Mouse (Mus musculus) lung, postnatal 0 days (tissue): Measurements from ENCODE around the gene Stat6. TPM values are rescaled to one million over a fixed set of nuclear protein-coding genes. Genes with fewer than 3 reads are reported as not detected.
A peak's percentile ranks its signal among the peaks of the same experiment; 100 is the strongest.

ENCODE experiments used
- ATAC-seq: fragments of 200-750 bp; cut with Nextera tagmentation; 2 replicates; pipeline ENCODE4 v1.8.0; 2017; ENCODE audit warnings: moderate library complexity
- DNase-seq: peaks from one replicate; pipeline ENCODE4 v3.0.0-alpha.2; 2016; ENCODE audit warnings: low spot score
- H3K27ac ChIP-seq: fragments of 300-500 bp; sonication (generic); 2 replicates; pipeline ENCODE4 v1.5.1; 2014; ENCODE audit warnings: antibody characterized with exemption, mild to moderate bottlenecking, low read length, mixed read lengths
- H3K27me3 ChIP-seq: fragments of 300-500 bp; sonication (generic); replicated peaks from 2 replicates; pipeline ENCODE4 v1.6.1; 2014; ENCODE audit warnings: low read length, mixed read lengths; ENCODE audit not compliant: insufficient read depth
- H3K36me3 ChIP-seq: fragments of 300-500 bp; sonication (generic); 2 replicates; pipeline ENCODE4 v1.6.1; 2014; ENCODE audit warnings: low read length, mixed read lengths; ENCODE audit not compliant: insufficient read depth
- H3K4me1 ChIP-seq: fragments of 300-500 bp; sonication (generic); 2 replicates; pipeline ENCODE4 v1.6.1; 2014; ENCODE audit warnings: antibody characterized with exemption, low read depth, low read length, mixed read lengths; ENCODE audit not compliant: insufficient read depth
- H3K4me2 ChIP-seq: fragments of 300-500 bp; sonication (generic); replicated peaks from 2 replicates; pipeline ENCODE4 v1.6.1; 2014; ENCODE audit warnings: low read depth, mild to moderate bottlenecking, low read length, moderate library complexity, mixed read lengths
- H3K4me3 ChIP-seq: fragments of 300-500 bp; sonication (generic); 2 replicates; pipeline ENCODE4 v1.5.1; 2014; ENCODE audit warnings: low read depth, low read length
- H3K9ac ChIP-seq: fragments of 300-500 bp; sonication (generic); replicated peaks from 2 replicates; pipeline ENCODE4 v1.6.1; 2014; ENCODE audit warnings: low read depth, mild to moderate bottlenecking
- H3K9me3 ChIP-seq: fragments of 300-500 bp; sonication (generic); 2 replicates; pipeline ENCODE4 v1.6.1; 2016; ENCODE audit warnings: low read length, mixed read lengths
- CTCF ChIP-seq: IDR thresholded peaks from 2 replicates; pipeline ENCODE4 v1.5.1; 2016; ENCODE audit warnings: antibody characterized with exemption, mild to moderate bottlenecking
- EP300 ChIP-seq: IDR thresholded peaks from 2 replicates; pipeline ENCODE4 v1.6.1; 2016; ENCODE audit warnings: antibody characterized with exemption, mild to moderate bottlenecking, control low read depth
- WGBS: fragments of 180-500 bp; shearing (Covaris S2); extraction: QIAGEN DNeasy Blood & Tissue Kit; methylation state at CpG from one replicate; pipeline ENCODE4 v1.1.7; 2014; 5-methylcytosine and 5-hydroxymethylcytosine counted together
- polyA plus RNA-seq: library from polyadenylated mRNA; unstranded; fragments of >200 nt; fragmentation: Nextera tagmentation; extraction: Ambion mirVana; gene quantifications from 2 replicates; pipeline ENCODE4 v1.2.1, GENCODE M21; 2015

The Stat6 gene
- polyA plus RNA-seq, 1 experiment from 2014 or later: 39.1 TPM

DNA sequence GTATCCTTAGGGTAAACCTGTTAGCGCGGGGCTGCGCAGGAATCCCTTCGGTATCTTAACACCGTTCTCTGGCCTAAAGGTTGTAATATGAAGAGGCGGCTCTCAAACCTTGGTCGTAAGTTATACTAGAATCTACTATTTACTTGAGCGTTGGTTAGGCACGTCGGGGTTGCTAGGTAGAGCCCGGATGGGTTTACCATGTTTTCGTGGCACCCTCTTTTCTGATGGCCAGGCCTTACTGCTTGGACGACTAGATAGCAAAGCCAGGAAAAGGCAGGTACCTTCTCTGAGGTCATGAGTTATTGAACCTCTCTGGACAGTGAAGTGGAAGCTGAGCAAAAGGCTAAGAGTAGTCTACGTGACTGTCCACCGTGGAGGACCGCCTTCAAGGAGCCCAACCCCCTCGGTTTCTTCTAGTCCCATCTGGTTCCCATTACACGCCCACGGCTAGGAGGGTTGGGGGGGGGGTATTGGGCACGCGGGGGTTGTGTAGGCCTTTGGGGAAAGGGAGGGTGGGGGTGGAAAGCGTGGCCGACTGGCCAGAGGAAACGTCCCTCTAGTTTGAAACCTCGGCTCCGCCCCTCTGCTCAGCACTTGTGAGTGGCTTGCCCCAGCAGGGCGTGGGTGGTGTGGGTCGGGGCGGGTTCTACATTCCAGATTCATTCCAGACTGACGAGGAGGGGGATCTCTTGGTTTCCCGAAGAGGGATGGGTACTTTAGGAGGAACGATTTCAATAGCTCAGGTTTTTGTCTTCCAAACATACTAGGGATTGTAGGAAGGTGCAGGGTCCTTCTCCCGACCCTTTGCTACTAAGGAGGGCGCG lies 24.7 kb downstream of the Stat6 start:
- Histone ChIP-seq H3K9ac (peak overlapping the region; percentile 48), H3K27me3 (no peaks in the 10 kb centered on the region), H3K9me3 (no peaks in the 10 kb centered on the region), H3K36me3 (0 out of 2 replicates have a peak, but pooled peaks cover 5% of the 10 kb centered on the region), H3K4me3 (peak overlapping the region; percentile 70), H3K27ac (peak overlapping the region; percentile 99), H3K4me1 (peaks cover 28% of the 10 kb centered on the region), H3K4me2 (peak overlapping the region; percentile 85)
- DNase-seq (peak; percentile 98), ATAC-seq (peak; percentile 80)
- WGBS: 2% methylated on average over 35 of the region's 35 CpGs
- TF ChIP-seq EP300 (peak; percentile 72), CTCF (no peak; the same call in 1 of the 2 replicates)

- Histone ChIP-seq H3K27ac (peak within 1 kb of the TSS; percentile 99), H3K27me3 (no peaks in the 10 kb centered on the region), H3K4me1 (peaks cover 21% of the 10 kb centered on the region), H3K9me3 (no peaks in the 10 kb centered on the region), H3K9ac (peak within 1 kb of the TSS; percentile 48), H3K36me3 (0 out of 2 replicates have a peak, but pooled peaks cover 5% of the 10 kb centered on the region), H3K4me3 (peak within 1 kb of the TSS; percentile 70), H3K4me2 (peak within 1 kb of the TSS; percentile 85)
- peak; percentile 95 for DNase-seq
- TF ChIP-seq EP300 (peak; percentile 39), CTCF (peak; percentile 40)
- peak; percentile 68 for ATAC-seq
- 2% methylated on average over 39 of the region's 40 CpGs for WGBS
Observed at GRCm38 (mm10) chr10:127668093-127669050, 25.6 kb downstream of the Stat6 start, which contains the start of gene Nab2. Gene Nab2 (minus strand): TSS chr10:127668568.

GRCm38 (mm10) chr10:127669170-127669569 lies 26.4 kb downstream of the Stat6 start:
- 0 out of 2 replicates have a peak, but pooled peaks cover under 1% of the 10 kb centered on the region for H3K36me3 ChIP-seq
- H3K4me2 ChIP-seq: peak overlapping the region; percentile 85
- no peaks in the 10 kb centered on the region for H3K9me3 ChIP-seq
- H3K4me1 ChIP-seq: peaks cover 16% of the 10 kb centered on the region; the same call in 1 of the 2 replicates
- 9% methylated on average over 7 of the region's 7 CpGs for WGBS
- H3K9ac ChIP-seq: no peak overlapping the region
- TF ChIP-seq CTCF: no peak
- no peak for TF ChIP-seq EP300
- H3K27ac ChIP-seq: peak overlapping the region; percentile 99
- H3K4me3 ChIP-seq: peak overlapping the region; percentile 70
- DNase-seq (peak; percentile 64), ATAC-seq (no peak)
- no peaks in the 10 kb centered on the region for H3K27me3 ChIP-seq

DNA sequence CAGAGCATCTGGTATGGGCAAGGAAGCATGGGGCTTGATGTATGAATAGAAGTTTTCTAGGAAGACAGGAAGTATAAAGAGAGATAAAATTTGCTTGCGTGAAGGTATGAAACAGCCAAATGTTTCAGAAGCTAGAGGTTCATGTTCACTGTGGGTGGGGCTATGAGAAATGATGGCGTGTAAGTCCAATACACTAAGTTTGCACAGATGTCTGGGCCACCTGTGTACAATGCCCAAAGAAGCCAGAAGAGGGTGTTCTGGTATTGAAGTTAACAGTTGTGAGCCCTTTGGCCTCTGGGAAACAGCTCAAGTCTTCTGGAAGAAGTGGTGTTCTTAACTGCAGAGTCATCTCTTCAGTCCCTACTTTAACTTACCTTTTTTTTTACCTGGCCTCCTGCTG lies 27.4 kb downstream of the Stat6 start:
- Histone ChIP-seq H3K4me2 (no peak overlapping the region), H3K9ac (no peak overlapping the region), H3K36me3 (no peaks in the 10 kb centered on the region), H3K4me3 (no peak overlapping the region), H3K4me1 (peaks cover 9% of the 10 kb centered on the region; the same call in 1 of the 2 replicates), H3K9me3 (no peaks in the 10 kb centered on the region), H3K27me3 (no peaks in the 10 kb centered on the region), H3K27ac (no peak overlapping the region)
- TF ChIP-seq EP300: no peak
- TF ChIP-seq CTCF: no peak; the same call in 1 of the 2 replicates
- ATAC-seq (no peak), DNase-seq (no peak)
- WGBS: 64% methylated on average over 2 of the region's 2 CpGs

- 40% methylated on average over 2 of the region's 2 CpGs for WGBS
- DNase-seq (no peak), ATAC-seq (no peak)
- H3K9ac ChIP-seq: no peak overlapping the region
- no peak overlapping the region for H3K27ac ChIP-seq
- no peaks in the 10 kb centered on the region for H3K27me3 ChIP-seq
- no peaks in the 10 kb centered on the region for H3K36me3 ChIP-seq
- H3K4me3 ChIP-seq: no peak overlapping the region
- no peak overlapping the region for H3K4me2 ChIP-seq
- peaks cover 5% of the 10 kb centered on the region; the same call in 1 of the 2 replicates for H3K4me1 ChIP-seq
- no peaks in the 10 kb centered on the region for H3K9me3 ChIP-seq
- peak; percentile 75 for TF ChIP-seq CTCF
- no peak for TF ChIP-seq EP300
Observed at GRCm38 (mm10) chr10:127671276-127671675, 28.5 kb downstream of the Stat6 start.
